Mouse (Mus musculus) MEL (cell line): ENCODE measurements around the gene Ccz1. TPM values are rescaled to one million over a fixed set of nuclear protein-coding genes. Genes with fewer than 3 reads are reported as not detected.

Experiments
- DNase-seq: peaks from one replicate; pipeline ENCODE4 v3.0.0; 2011; ENCODE audit warnings: low read depth, low spot score
- H3K27ac ChIP-seq: 2 replicates; pipeline ENCODE4 v1.5.1; 2012; ENCODE audit warnings: low read depth, mild to moderate bottlenecking, control low read depth, low read length, moderate library complexity; ENCODE audit not compliant: control insufficient read depth
- H3K27me3 ChIP-seq, 2 experiments: fragments of 150-350 bp in 1 of 2; sonication (generic) in 1 of 2; 2 replicates each; pipeline ENCODE4 v1.6.1; 2012; ENCODE audit warnings: low read length in 2 of 2, mild to moderate bottlenecking in 2 of 2, improper control_type of control experiment in 1 of 2, moderate library complexity in 1 of 2; ENCODE audit not compliant: insufficient read depth in 2 of 2, control insufficient read depth in 1 of 2
- H3K36me3 ChIP-seq, 2 experiments: 2 replicates each; pipeline ENCODE4 v1.6.1; 2012 to 2014; ENCODE audit warnings: low read length in 2 of 2, improper control_type of control experiment in 1 of 2, inconsistent platforms in 1 of 2, mild to moderate bottlenecking in 1 of 2; ENCODE audit not compliant: insufficient read depth in 2 of 2, control insufficient read depth in 1 of 2
- H3K4me1 ChIP-seq, 2 experiments: fragments of 150-350 bp in 1 of 2; sonication (generic) in 1 of 2; 2 replicates each; pipeline ENCODE4 v1.6.1; 2012; ENCODE audit warnings: low read length in 2 of 2, improper control_type of control experiment in 1 of 2, mild to moderate bottlenecking in 1 of 2; ENCODE audit not compliant: insufficient read depth in 2 of 2, control insufficient read depth in 1 of 2
- H3K4me3 ChIP-seq, 2 experiments: fragments of 150-350 bp in 1 of 2; sonication (generic) in 1 of 2; 2 replicates each; pipeline ENCODE4 v1.5.1; 2012; ENCODE audit warnings: low read depth in 2 of 2, low read length in 2 of 2, mild to moderate bottlenecking in 2 of 2, moderate library complexity in 2 of 2, control low read depth in 1 of 2, improper control_type of control experiment in 1 of 2; ENCODE audit not compliant: control insufficient read depth in 1 of 2, insufficient read depth in 1 of 2
- H3K79me2 ChIP-seq: 2 replicates; pipeline ENCODE4 v1.6.1; 2012; ENCODE audit warnings: mild to moderate bottlenecking, low read length, moderate library complexity; ENCODE audit not compliant: control insufficient read depth, poor library complexity, insufficient read depth
- H3K9ac ChIP-seq: 2 replicates; pipeline ENCODE4 v1.6.1; 2012; ENCODE audit warnings: low read depth, mild to moderate bottlenecking, control low read depth, low read length, moderate library complexity; ENCODE audit not compliant: control insufficient read depth, poor library complexity, severe bottlenecking
- H3K9me3 ChIP-seq: fragments of 150-350 bp; sonication (generic); replicated peaks from 2 replicates; pipeline ENCODE4 v1.6.1; 2012; ENCODE audit warnings: mild to moderate bottlenecking, low read length, improper control_type of control experiment, moderate library complexity; ENCODE audit not compliant: insufficient read depth
- CHD1 ChIP-seq: IDR thresholded peaks from 2 replicates; pipeline ENCODE4 v1.6.1; 2012; ENCODE audit warnings: low read depth, mild to moderate bottlenecking, inconsistent platforms, low read length, improper control_type of control experiment
- ELF1 ChIP-seq: IDR thresholded peaks from 2 replicates; pipeline ENCODE4 v1.6.1; 2014; ENCODE audit warnings: low read depth, mild to moderate bottlenecking, inconsistent platforms, low read length, improper control_type of control experiment, moderate library complexity
- GABPA ChIP-seq: IDR thresholded peaks from 2 replicates; pipeline ENCODE4 v1.6.1; 2012; ENCODE audit warnings: low read depth, mild to moderate bottlenecking, inconsistent platforms, low read length, improper control_type of control experiment, moderate library complexity
- HCFC1 ChIP-seq: IDR thresholded peaks from 2 replicates; pipeline ENCODE4 v1.6.1; 2012; ENCODE audit warnings: low read depth, mild to moderate bottlenecking, inconsistent platforms, low read length, improper control_type of control experiment, moderate library complexity
- JUND ChIP-seq: IDR thresholded peaks from 2 replicates; pipeline ENCODE4 v1.6.1; 2011; ENCODE audit warnings: low read depth, mild to moderate bottlenecking, improper control_type of control experiment, low read length
- MAX ChIP-seq: IDR thresholded peaks from 2 replicates; pipeline ENCODE4 v1.6.1; 2011; ENCODE audit warnings: low read length, improper control_type of control experiment
- MAZ ChIP-seq: IDR thresholded peaks from 2 replicates; pipeline ENCODE4 v1.6.1; 2012; ENCODE audit warnings: low read depth, mild to moderate bottlenecking, inconsistent platforms, low read length, improper control_type of control experiment
- MXI1 ChIP-seq: IDR thresholded peaks from 2 replicates; pipeline ENCODE4 v1.6.1; 2011; ENCODE audit warnings: mild to moderate bottlenecking, low read depth, low read length, improper control_type of control experiment
- MYC ChIP-seq: IDR thresholded peaks from 2 replicates; pipeline ENCODE4 v1.6.1; 2011; ENCODE audit warnings: low read depth, mild to moderate bottlenecking, low read length, improper control_type of control experiment, moderate library complexity
- POLR2A ChIP-seq, 2 experiments: IDR thresholded peaks; 2 replicates each; pipeline ENCODE4 v1.6.1; 2011 to 2012; ENCODE audit warnings: low read length in 2 of 2, mild to moderate bottlenecking in 2 of 2, control low read depth in 1 of 2, improper control_type of control experiment in 1 of 2, low read depth in 1 of 2, moderate library complexity in 1 of 2; ENCODE audit not compliant: control insufficient read depth in 1 of 2, insufficient read depth in 1 of 2, poor library complexity in 1 of 2
- POLR2AphosphoS2 ChIP-seq: IDR thresholded peaks from 2 replicates; pipeline ENCODE4 v1.6.1; 2011; ENCODE audit warnings: low read length, improper control_type of control experiment
- POLR2AphosphoS5 ChIP-seq: IDR thresholded peaks from 2 replicates; pipeline ENCODE4 v1.6.1; 2012; ENCODE audit warnings: low read depth, borderline replicate concordance, mild to moderate bottlenecking, inconsistent platforms, low read length, moderate library complexity, mixed read lengths
- SIN3A ChIP-seq: IDR thresholded peaks from 2 replicates; pipeline ENCODE4 v1.6.1; 2012; ENCODE audit warnings: low read length, improper control_type of control experiment, inconsistent platforms
- TAL1 ChIP-seq: IDR thresholded peaks from 2 replicates; pipeline ENCODE4 v1.6.1; 2012; ENCODE audit warnings: mild to moderate bottlenecking, inconsistent platforms, low read length, moderate library complexity, mixed read lengths
- TBP ChIP-seq: IDR thresholded peaks from 2 replicates; pipeline ENCODE4 v1.8.0; 2011; ENCODE audit warnings: low read depth, low read length, improper control_type of control experiment
- TCF12 ChIP-seq: IDR thresholded peaks from 2 replicates; pipeline ENCODE4 v1.6.1; 2014; ENCODE audit warnings: low read depth, mild to moderate bottlenecking, inconsistent platforms, low read length, improper control_type of control experiment, moderate library complexity
- UBTF ChIP-seq: IDR thresholded peaks from 2 replicates; pipeline ENCODE4 v1.6.1; 2012; ENCODE audit warnings: low read depth, mild to moderate bottlenecking, inconsistent platforms, low read length, improper control_type of control experiment, moderate library complexity, borderline replicate concordance; ENCODE audit not compliant: insufficient read depth
- polyA plus RNA-seq, 2 experiments: library from polyadenylated mRNA; stranded (reverse) in 1 of 2; unstranded in 1 of 2; fragments of >175 nt in 1 of 2; fragments of >200 nt in 1 of 2; gene quantifications; 2 replicates each; pipeline versions ENCODE4 v1.2.1 to v1.2.4; 2012; ENCODE audit warnings: low replicate concordance in 2 of 2, low read depth in 1 of 2; ENCODE audit not compliant: insufficient read length in 2 of 2, insufficient read depth in 1 of 2, missing spikeins in 1 of 2
- total RNA-seq: library from RNA; depleted of rRNA; stranded (reverse); fragments of 300-350 nt; gene quantifications from 2 replicates; pipeline ENCODE4 v1.2.3, GENCODE M21; 2012

Ccz1 gene
- total and polyA plus RNA-seq, 3 experiments: 56.0 to 166 (median 58.0) TPM

DNA sequence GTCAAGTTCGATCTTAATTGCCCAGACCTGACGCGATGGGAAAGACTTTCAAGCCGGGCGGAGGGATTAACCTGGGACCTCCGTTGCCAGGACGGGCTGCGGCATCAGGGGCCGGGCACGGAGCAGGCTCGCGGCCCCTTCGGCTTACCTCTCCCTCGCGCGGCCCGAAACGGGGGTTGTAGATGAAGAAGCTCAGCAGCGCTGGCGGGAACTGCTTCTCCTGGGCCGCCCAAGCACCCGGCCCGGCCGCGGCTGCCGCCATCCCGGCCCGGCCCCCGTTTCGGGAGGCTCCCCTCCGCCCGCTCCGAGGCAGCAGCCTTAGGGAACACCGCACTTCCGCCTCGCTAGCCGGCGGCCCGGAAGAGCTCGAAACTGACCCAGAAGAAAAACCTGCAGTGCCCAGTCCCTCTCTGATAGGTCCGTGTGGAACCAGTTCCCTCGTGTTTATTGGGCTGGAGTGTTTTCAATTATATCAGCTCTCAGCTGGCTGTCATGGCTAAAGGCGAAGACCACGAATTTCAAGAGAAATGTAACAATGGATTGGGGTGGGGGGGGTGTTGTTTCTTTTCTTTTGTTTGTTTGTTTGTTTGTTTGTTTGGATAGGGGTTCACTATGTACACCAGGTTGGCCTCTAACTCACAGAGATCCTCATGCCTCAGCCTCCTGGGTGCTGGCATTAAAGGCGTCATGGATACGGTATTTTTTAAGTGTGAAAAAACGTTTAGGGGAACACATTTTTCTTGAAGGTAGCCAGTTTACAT lies at the start of gene Ccz1 (continued):
- TF ChIP-seq POLR2AphosphoS5 (no peak), MYC (peak; percentile 81; the same call in 1 of the 2 replicates)

GRCm38 (mm10) chr5:144064093-144064492 lies 49.4 kb upstream of the Ccz1 start:
- Histone ChIP-seq H3K79me2 (no peaks in the 10 kb centered on the region), H3K27ac (no peak overlapping the region), H3K4me1 (no peaks in the 10 kb centered on the region), H3K27me3 (peaks cover 2 to 3% of the 10 kb centered on the region in 2 experiments; a peak in 2 of 4 replicates), H3K4me3 (no peak overlapping the region), H3K9ac (no peak overlapping the region), H3K9me3 (no peaks in the 10 kb centered on the region), H3K36me3 (no peaks in the 10 kb centered on the region)
- no peak for DNase-seq
- TF ChIP-seq TCF12 (no peak), SIN3A (no peak), HCFC1 (no peak), CHD1 (no peak), MAX (no peak), POLR2AphosphoS5 (no peak), JUND (no peak)

DNA sequence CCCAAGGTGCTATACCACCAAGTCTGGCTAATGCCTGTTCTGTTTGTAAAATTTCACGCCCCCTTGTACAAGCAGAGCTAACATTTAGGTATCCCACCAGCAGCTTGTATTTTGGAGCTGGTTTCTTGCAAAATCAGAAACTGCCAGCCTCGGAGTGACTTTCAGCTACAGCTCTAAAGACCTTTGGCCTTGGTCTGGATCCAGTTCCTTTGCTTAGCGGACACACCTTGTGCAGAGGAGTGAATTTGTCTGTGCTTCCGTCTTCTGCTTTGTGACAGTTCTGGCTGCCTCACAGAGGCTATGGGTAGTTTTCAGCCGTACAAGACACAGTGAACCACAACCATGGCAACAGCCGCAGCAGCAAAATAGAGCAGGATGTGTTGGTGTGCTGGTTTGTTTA lies 39.7 kb upstream of the Ccz1 start:
- H3K4me1 ChIP-seq: no peaks in the 10 kb centered on the region
- no peaks in the 10 kb centered on the region for H3K9me3 ChIP-seq
- no peak for TF ChIP-seq MAZ
- TF ChIP-seq MXI1: no peak
- TF ChIP-seq GABPA: no peak
- TF ChIP-seq CHD1: no peak
- TF ChIP-seq ELF1: no peak
- no peak for TF ChIP-seq TBP
- TF ChIP-seq POLR2AphosphoS5: no peak
- TF ChIP-seq UBTF: no peak
- TF ChIP-seq TAL1: no peak
- no peak for TF ChIP-seq POLR2A (IDR thresholded peaks at IDR 0.05; ENCODE audit: control insufficient read depth in 1 of 2, insufficient read depth in 1 of 2, low read depth in 1 of 2, low read length in 2 of 2, poor library complexity in 1 of 2)
- no peak for TF ChIP-seq POLR2AphosphoS2
- TF ChIP-seq MYC: no peak
- no peak for TF ChIP-seq HCFC1
- H3K4me3 ChIP-seq: no peak overlapping the region
- H3K27me3 ChIP-seq: no peaks in the 10 kb centered on the region; a peak in 1 of 4 replicates
- H3K9ac ChIP-seq: no peak overlapping the region
- no peak for DNase-seq
- H3K79me2 ChIP-seq: no peaks in the 10 kb centered on the region
- H3K36me3 ChIP-seq: no peaks in the 10 kb centered on the region
- no peak overlapping the region for H3K27ac ChIP-seq
